Mouse (Mus musculus): ENCODE results near the gene Xrra1.
"Not testable (repeated sequence)": the region's sequence is repeated elsewhere in the genome, so short reads cannot be mapped to it uniquely, and the experiment has no call there.

The Xrra1 gene

DNA sequence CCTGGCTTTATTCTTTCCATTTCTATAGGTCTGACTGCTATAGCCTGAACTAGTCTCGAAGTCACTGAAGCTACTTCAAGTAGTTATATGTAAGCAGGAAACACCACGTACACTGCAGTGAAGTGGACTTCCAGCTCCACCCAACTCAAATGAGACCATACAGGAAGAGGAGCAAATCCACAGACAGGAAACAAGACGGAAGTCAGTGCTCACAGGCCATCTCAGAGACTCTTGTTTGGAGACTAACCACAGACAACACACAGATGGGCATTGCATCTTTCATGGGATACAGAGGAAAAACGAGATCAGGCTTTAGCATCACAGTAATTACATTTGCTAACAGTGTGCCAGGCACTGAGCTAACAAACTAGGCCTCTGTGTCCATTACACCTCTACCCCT lies 87.4 kb downstream of the Xrra1 start:
- peak; percentile 10 for DNase-seq (ENCODE audit: extremely low spot score, low spot score)

DNA sequence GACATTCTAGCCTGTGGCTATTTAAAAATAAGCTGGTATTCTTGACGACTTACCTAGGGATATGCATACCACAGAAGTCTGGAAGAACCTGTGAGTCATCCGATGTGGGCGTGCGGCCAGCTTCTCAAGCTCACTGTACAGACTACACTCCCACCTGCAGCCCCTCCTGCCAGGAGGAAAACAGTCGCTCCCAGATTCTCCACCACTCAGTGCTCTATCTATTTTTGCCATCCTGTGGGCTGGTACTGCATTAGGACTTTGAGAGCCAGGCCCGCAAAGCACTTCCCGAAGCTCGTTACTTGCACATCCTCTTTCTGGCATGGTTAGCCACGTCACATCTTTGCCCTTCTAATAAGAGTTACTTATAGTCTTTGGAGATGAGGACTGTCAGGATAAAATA lies 88.4 kb downstream of the Xrra1 start:
- DNase-seq (ENCODE audit: extremely low spot score, low spot score), result peak; percentile 6

DNA sequence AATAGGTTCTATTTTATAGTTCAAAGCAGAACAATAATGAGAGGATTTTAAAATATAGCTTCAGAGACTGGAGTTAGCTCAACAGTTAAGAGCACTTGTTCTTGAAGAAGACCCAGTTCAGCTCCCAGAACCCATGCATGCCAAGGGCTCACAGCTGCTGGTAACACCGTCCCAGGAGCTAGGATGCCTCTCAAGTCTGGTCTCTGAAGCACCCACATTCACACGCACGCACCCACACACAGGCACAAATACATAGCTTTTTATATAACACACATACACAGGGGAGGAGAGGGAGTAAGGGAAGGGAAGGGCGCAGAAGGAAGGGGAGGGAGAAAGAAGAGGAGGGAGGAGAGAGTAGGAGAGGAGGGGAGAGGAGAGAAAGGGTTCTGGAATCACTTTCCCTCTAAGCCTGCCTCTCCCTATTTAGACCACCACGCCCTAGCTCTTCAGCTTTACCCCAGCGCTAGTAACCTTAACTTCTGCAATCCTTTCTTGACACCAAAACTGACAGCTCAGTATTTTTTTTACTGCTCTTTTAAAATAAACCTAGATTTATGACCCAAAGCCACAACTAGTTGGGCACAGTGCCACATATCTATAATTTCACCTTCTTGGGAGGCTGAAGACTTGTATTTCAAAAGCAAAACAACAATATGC lies 94.7 kb downstream of the Xrra1 start:
- DNase-seq (ENCODE audit: extremely low spot score, low spot score), result peak; percentile 4

DNA sequence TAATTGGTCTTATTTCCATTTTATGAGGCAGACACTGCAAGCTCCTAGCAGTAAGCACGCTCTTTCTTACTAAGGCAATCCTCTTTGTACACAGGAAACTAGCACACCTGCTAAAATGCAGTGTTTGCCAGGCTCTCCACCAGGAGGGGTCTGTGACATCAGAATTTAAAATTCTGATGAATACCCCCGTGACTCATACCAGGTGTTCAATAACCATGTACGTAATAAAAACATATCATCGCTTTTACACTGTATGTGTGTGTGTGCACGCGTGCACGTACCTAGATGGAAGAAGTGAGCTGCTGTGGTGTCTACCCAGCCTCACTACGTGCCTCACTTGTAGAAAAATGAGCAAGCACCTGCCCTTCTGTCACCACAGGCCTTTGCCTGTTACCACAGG lies 95.3 kb downstream of the Xrra1 start:
- peak; percentile 6 for DNase-seq (ENCODE audit: extremely low spot score, low spot score)

DNA sequence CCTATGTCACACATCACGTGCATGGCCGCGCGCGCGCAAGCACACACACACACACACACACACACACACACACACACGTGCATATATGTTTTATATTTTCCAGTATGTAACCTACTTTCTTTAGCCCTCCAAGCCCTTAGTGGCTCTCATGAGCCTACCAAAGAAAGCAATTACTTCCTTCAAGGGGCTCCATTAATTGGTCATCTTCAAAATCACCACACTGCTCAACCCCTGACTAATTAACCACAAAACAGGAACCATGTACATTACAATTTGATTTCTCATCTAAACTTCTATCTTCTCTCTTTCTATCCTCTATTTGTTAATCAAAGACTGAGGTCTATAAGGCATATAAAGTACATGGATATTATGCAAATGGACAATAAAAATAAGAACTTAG lies 97.2 kb downstream of the Xrra1 start:
- peak; percentile 3 for DNase-seq (ENCODE audit: extremely low spot score, low spot score)

DNA sequence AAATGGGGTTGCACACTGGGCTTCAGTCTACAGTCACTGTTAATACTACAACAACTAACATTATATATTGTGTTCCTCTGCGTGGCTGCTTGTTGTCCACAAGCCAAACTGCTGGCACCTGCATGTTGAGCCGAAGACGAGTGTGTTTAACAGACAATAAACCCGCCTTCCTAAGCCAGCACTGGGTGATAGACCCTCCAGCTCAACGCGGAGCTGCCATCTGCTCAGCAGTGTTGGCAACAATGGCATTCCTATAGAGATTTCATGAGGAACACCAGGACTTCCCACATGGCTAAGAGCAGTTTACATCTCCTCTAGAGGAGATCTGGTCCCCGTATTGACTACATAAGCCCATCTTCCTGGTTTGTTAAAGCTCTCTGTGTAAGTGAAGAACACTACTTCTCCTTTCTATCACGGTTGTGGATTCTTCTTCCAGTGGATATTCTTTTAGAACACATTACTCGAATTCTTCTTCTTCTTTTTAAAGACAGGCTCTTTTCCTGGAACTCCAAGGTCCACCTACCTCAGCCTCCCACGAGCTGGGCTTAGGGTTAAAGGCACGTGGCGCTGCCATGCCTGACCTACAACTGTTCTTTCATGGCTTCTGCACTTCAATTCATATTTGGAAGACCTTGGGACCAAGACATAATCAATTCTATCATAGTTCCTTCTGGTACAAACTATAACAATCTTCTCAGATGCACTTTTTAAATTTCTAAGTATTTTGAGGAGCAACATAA lies 98.5 kb downstream of the Xrra1 start:
- peak; percentile 12 for DNase-seq (ENCODE audit: extremely low spot score, low spot score)

DNA sequence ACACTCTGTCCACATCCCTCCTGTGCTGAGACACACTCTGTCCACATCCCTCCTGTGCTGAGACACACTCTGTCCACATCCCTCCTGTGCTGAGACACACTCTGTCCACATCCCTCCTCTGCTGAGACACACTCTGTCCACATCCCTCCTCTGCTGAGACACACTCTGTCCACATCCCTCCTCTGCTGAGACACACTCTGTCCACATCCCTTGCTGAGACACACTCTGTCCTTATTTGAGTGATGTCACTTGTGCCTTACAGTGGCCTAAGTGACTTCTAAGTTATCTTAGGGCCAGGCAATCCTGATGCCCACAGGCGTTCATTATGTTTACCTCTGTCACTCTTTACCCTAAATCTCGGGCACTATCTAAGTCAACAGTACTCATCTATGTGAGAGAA lies 101.7 kb downstream of the Xrra1 start:
- DNase-seq (ENCODE audit: extremely low spot score, low spot score), result not testable (repeated sequence)

DNA sequence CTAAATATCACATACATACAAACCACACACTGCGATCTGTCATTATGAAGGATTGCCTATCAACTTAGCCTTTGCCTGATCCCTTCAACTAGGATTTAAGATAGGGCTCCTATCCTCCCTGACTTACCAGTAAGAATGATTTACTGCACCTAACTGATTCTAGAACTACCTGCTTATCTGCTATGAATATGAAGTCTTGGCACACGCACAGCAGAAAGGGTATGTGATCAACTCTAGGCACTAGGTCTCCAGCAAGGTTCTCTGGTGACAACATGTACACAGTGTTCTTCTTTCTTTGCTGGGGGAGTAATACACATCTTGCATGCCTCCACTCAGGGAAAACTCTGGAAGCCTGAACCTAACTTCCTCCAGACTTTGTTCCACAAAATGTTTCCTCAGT lies 102.6 kb downstream of the Xrra1 start:
- no peak for DNase-seq (ENCODE audit: extremely low spot score, low spot score)

DNA sequence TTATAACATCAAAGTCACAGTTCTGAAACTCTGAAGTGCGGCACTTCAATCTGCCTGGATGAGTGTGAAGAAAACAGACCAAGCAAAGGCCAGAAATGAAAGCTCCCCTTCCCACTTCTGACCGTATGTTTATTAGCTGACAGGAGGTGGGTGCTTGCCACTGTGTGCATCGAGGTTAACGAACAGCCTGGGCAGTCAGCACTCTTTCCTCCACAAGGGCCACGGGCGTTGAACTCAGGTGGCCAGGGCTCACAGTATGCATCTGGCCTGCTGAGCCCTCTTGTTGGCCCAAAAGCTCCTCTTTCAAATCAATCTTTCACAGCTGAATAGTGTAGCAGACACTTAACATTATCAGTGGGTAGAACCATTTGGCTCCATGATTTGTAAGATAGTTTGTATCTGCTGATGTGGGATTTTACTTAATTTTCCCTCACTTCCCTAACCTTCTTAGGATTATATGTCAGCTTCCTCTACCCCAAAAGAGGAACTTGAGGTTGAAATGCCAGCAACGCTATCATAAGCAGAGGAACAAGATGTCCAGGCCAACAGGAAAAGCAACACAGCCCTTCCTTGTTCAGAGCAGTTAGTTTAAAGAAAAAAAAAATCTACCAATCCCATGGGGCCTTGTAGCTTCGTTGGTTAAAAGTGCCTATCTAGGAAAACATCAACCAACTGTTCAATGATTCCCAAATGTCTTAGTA lies 103.8 kb downstream of the Xrra1 start:
- peak; percentile 8 for DNase-seq (ENCODE audit: extremely low spot score, low spot score)

DNA sequence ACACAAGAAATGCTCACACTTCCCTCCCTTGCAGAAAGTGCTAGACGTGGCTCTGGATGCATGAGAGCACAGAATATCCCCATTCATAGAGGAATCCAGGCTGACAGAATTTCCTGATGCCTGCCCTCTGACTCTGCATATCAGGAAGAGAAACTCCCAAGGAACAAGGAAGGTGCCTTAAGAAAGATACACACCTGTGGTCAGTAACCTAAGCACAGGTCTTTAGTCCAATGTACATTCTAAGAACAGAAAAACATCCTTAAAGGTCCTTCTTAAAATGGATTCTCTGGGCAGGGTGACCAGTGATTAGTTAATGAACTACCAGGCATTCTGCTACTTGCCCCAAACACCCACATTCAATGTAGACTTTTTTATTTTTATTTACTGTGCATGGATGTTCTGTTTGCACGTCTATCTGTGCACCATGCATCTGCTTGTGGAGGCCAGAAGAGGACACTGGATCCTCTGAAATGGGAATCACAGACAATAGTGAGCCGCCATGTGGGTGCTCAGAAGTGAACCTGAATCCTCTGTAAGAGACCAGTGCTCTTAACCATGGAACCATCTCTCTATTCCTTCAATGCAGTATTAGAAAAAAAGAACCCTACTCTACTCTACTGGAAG lies 104.4 kb downstream of the Xrra1 start:
- DNase-seq (ENCODE audit: extremely low spot score, low spot score), result peak; percentile 7

DNA sequence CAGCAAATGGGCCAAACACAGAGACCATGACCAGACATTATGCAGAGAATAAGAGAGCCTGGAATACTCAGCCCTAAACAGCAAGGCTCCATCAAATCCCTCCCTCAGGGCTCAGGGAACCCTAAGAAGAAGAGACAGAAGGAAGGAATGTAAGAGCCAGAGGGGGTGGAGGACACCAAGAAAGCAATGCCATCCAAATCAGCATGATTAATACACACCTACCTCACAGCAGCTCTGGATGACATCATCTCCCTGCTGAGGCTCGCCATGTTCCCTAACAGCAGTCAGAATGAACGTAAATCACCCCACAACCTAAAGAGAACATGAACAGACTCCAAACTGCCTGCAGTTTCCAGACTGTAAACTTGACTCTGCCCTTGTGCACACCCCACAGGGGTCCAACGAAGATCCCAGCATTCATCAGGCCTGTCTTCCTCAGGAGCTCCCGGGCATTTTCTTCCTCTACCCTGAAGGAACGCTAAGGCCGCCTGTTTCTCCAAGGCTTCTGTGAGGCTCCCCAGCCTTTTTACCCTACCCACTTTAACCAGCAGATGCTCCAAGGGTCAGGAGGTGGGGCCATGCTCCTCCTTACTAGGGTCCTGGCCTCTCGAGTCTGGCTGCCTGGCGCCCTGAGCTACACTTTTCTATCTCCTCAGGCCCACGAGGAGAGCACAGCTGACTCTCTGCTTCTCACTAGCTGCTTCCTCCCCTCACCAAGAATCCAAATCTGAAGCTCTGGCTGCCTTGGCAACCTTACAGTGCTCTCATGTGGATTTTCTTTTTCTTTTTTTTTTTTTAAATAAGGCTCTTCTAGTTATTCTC lies 106.3 kb downstream of the Xrra1 start:
- DNase-seq (ENCODE audit: extremely low spot score, low spot score), result peak; percentile 53

DNA sequence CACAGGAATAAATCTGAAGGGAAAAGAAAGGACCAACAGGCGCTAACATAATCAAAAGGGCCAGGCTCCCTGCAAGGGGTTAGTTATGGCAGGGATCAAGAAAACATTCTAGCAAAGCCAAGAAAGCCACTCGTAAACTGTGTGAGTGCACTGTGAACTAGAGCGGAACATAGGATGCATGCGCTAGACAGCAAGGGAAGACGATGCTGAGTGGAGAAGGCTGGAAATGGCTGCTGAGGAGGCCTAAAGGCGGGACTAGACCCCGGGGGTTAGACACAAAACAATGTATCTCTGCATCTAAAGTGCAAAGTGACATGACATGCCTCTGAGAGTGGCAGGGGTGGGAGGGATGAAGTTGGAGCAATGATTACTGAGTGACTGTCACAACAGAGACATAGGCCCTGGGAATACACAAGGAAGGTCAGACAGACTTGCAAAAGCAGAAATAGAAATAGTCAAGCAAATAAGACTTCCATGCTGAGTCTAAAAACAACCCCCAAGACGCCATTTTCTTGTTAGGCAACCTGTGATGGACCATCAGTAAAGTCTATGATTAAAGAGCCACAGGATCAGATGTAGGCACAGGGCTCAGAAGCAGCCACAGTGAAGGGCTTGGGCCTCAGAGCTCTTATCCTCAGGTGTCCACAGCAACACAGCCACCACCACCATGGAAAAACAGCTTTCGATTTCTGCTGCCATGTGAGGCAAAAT lies 107.2 kb downstream of the Xrra1 start:
- no peak for DNase-seq (ENCODE audit: extremely low spot score, low spot score)

All from neural tube, embryonic 10.5 days (tissue).